Mouse (Mus musculus): ENCODE measurements around the gene Eml2.
"Not testable (repeated sequence)": the region's sequence is repeated elsewhere in the genome, so short reads cannot be mapped to it uniquely, and the experiment has no call there.

Eml2 gene

DNA sequence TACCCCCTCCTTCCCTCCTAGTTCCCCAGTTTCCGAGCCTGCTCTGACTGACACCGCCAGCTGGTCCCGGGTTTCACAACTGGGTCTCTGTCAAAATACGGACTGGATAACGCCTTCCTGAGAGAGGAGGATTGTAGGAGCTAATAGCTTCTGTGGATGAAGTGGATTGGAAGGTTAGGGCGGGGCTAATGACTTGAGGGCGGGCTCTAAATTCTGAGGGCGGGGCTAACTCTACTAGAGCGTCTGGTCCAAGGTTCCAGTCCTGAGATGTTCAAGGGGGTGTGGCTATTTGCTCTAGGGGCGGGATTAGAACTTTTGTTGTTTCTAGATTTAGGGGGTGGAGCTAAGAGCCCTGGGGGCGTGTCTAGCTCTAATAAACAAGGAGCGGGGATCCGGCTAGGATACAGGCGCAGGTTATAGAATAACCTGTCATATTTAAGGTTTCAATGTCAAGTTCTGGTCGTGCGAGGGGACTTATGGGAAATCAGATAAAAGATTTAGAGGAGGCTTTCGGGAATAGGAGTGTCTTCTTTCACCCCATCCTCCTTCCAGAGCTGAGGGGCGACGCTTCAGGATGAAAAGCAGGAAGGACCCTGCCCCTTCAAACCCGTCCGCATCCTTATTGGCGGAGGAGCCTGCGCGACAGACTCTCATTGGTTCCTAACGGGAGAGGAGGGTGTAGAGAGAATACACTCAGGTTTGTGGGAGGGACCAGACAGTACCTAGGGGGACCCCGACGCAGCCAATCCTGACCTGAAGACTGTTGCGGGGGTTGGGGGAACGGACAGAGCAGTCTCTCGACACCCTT, at the start of gene Eml2:
TSS of gene Eml2 (plus strand) at position 714 of the 808 bp plus-strand sequence.
- DNase-seq, result peak; percentile 84 to 91

DNA sequence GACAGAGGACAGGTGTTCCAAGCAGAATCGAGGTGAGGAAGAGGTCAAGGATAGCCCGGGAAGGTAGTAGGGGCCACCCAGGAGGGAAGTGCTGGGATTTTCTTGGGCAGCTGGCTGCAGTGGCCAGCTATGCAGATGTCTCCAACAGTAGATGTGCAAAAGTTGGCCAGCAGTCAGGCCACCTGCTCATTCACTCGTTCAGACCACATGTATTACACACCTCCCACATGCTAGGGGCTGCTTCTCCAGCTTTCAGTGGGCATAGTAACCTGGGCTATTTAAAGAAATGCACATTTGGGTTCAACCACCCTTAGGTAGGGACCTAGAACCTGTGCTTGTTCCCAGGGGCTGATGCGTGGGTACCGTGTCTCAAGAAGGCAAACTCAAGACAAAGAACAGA, 48.5 kb upstream of the Eml2 start:
- no peak for DNase-seq

DNA sequence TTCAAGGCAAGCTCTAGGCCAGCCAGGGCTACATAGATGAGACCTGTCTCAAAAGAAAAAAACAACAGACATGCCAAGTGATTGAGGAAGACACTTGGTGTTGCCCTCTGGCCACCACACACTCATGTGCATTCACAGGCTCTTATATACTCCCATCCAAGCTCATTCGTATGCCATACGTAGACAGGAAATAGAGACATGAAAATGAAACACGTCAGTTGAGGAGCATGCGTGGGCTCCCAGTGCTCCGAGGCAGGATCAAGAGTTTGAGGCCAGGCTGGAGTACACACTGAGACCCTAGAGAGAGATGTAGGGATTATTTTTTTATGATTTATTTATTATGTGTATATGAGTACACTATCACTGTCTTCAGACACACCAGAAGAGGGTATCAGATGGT, 46.8 kb upstream of the Eml2 start:
- no peak for DNase-seq

DNA sequence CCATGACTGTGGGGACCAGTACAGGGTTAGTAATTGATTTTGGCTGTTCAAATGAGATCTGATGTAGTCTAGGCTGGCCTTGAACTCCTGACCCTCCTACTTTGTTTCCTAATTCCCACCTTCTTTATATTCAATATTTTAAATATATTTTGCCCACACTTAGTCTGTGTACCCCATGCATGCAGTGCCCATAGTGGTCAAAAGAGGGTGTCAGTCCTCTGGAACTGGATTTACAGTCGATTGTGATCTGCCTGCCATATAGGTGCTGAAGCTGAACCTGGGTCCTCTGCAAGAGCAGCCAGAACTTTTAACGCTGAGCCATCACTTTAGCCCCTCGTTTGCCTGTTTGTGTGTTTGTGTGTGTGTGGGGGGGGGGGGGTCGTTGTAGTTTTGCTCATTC, 45.6 kb upstream of the Eml2 start:
- no peak for DNase-seq

DNA sequence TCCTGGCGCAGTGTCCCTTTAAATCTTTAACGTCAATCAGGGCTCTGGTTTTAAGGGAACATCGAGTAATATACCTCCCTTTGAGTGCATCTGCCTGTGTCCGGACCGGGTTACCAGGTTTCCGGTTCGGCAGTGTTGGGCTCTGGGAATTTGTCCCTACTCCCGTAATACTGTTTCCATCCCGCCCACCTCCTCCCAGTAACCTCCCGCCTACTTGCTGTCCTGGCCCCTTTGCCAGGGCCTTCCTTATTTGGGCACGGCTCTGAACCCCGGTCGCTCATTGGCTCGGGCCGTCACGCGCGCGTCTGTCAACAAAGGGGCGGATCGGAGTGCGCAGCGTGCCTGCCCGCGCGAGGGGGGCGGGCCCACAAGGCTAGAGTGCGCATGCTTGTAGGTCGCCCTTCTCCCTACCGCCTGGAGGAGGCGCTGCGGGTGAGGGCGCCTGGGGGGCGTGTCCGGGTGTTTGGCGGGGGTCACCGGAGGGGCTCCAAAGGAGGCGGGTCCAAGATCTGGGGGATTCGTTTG, 44.8 kb upstream of the Eml2 start:
- peak; percentile 94 to 97 for DNase-seq

DNA sequence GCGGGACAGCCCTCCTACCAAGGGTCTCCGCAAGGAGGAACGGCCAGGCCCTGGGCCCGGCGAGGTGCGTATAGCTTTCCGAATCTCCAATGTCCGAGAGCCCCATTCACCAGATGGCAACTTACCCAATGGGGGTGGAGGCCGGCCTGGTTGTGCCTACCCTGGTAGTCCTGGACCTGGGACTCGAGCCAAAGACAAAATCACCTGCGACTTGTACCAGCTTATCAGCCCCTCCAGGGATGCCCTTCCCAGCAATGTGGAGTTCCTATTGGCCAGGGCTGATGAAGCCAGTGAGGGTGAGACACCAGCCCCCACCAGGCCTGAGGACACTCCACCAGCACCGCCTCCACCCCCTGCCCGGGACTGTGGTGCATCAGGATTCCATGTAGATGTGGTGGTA, 40.1 kb upstream of the Eml2 start:
- peak in 1 of 2 experiments; percentile 28 for DNase-seq

DNA sequence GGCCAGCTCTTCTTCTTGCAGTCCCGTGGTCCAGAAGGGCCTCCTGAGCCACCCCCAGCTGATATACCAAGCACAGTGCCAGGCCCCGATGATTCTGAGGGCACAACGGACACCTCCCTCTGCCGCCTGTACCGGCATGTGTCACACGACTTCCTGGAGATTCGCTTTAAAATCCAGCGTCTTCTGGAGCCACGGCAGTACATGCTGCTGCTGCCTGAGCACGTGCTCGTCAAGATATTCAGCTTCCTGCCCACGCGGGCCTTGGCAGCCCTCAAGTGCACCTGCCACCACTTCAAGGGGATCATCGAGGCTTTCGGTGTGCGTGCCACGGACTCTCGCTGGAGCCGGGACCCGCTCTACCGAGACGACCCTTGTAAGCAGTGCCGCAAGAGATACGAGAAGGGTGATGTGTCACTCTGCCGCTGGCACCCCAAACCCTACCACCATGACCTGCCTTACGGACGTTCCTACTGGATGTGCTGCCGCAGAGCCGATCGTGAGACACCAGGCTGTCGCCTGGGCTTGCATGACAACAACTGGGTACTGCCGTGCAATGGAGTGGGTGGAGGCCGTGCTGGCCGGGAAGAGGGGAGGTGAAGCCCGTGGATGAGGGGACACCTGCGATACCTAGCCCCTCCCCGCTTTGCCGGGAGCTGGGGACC, 39.4 kb upstream of the Eml2 start:
- DNase-seq, result no peak

DNA sequence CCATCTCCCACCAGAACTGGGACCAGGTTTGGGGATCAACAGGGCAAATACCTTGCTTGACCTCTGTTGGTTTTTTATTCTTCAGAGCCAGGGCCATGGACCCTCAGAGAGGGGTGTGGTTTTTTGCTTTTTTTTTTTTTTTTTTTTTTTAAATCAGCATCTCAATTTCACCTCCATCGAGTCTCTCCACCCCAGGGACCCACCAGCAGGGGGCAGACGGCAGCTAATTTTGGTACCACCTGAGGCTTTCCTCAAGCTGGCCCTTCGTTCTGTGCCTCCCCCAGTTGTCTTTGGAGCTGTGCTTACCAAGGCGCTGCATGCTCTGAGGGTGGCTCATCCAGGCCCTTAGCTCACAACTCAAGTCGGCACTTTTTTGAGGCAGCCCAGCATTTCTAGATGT, 38.8 kb upstream of the Eml2 start:
- peak; percentile 44 to 49 for DNase-seq

DNA sequence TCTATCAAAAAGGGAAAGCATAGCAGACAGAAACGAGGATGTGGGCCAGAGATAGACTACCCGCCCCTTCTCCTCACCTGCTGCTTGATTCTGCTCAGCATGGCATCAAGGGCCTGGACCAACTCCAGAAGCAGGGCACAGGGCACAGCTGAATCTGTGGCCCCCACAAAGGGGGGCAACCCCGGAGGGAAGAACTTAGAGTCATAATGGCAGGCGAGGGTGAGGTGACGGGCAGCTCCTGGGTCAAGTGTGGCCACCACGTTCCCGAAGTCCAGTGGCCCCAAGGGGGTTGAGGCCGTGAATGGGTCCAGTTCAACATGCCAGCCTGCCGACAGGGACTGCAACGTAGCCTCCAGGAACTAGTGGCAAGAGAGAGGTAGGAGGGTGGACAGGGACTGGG, 29.4 kb upstream of the Eml2 start:
- no peak for DNase-seq

DNA sequence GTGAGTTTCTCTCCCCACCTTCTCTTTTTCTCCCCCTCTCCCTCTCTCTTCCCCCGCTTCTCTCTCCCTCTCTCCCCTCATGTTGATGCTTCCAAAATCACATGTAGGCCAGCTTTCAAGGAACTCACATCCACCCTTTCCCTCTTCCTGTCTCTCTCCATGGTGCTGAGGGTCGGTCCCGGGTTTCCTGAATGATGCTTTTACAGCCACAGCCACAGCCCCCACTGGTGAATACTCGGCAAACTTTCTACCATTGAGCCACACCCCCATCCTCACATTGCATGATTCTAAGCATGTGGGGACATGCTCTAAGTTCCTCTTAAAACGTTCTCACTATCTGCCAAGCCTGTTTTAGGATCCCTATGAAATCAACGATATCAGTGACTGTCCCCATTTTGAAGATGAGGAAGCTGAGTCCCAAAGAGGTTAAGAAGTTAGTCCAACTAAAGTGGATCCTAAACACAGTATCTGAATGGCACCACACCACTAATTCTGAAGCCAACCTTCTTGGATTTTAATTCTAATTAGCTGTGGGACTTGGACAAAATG, 28.6 kb upstream of the Eml2 start:
- DNase-seq, result no peak

DNA sequence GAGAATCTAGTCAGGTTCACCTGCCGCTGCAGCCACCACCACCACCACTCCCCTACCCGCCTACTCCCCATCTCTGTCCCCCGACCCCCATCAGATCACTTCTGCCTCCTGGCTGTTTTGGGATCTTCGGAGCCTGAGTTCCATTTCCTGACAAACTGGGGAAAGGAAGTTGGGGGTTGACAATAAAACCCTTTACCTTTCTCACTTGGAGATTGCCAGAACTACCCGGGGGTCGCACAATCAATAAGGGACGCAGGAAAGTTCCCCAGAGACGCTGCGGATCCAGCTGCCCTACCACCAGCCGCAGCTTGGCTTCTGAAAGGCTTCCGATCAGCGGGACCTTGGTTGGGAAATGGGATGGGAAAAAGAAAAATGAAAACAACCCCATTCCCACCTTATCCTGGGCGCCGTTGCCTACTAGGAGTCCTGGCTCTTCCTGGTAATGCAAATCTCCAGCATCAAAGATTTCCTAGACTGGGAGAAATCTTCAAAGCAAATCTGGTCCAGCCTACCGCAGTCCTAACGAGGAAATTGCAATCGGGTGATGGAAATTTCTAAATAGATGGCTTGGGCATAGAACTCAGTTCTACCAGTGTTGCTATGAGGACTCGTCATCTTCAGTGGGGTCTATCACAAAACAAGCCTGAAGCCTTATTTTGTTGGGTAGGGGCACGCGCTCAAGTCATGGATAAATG, 27.9 kb upstream of the Eml2 start:
- DNase-seq, result no peak

DNA sequence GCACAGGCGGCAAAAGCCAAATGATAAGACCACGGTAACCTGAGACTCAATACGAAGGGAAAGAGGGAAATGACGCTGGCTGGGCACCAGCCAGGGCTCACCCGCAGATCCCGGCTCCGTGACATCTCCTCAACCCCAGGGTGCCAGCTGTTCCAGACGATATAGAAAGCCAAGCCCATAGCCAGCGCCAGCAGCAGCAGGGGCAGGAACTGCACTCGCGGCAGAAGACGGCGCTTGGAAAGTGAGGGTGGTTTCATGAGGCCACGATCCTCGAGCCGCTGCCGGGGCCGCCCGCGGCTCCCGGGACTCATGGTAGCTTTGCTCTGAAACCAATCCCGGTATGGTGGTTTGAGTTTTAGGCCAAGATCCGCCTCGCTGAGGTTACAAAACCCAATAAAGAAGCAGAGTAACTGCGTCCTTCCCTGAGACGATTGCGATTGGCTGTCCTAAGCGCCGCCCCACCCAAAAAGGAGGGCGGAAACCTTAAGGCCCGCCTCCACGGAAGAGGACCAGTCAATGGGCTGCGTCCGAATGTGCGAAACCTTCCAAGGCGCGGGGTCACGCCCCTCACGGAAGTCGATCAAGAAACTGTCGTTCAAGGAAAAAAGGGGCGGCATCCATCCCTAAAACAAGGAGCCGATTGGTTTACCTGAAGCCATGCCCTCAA, 27.2 kb upstream of the Eml2 start, which contains the start of gene Qpctl:
TSS of gene Qpctl (minus strand) at position 417 of the 667 bp plus-strand sequence.
- DNase-seq, result peak; percentile 96 to 99

DNA sequence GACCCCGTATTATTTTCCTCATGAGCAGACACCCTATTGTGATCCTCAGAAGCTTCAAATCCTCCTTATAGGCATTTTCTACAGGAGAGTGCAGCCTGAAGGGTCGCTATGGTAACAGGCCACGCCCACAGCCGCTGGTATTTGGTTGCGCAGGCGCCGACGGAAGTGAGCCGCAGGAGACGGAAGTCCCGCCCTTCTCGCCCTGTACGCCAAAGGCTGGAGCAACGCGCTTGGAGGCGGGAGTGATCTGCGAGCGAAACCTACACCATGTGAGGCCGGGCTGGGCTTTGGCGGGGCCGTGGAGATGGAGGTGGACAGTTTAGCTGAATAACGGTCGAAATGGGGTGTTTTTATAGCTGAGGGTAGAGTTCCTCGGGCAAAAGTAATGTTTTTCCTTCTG, 26.6 kb upstream of the Eml2 start, which contains the start of gene Snrpd2:
TSS of gene Snrpd2 (plus strand) at position 97 of the 400 bp plus-strand sequence.
- peak; percentile 97 to 98 for DNase-seq

DNA sequence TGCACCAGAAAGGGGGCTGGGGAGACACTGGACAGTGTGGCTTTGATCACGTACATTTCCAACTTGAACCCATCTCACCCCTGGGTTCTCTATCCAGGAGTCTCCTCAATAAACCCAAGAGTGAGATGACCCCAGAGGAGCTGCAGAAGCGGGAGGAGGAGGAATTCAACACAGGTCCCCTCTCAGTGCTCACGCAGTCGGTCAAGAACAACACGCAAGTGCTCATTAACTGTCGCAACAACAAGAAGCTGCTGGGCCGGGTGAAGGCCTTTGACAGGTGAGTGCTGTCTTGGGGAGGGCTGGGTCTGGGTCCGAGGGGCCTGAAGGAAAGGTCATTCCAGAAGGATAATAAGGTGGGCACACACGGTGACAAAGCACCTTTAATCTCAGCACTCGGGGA, 25.1 kb upstream of the Eml2 start:
- not testable (repeated sequence) for DNase-seq

DNA sequence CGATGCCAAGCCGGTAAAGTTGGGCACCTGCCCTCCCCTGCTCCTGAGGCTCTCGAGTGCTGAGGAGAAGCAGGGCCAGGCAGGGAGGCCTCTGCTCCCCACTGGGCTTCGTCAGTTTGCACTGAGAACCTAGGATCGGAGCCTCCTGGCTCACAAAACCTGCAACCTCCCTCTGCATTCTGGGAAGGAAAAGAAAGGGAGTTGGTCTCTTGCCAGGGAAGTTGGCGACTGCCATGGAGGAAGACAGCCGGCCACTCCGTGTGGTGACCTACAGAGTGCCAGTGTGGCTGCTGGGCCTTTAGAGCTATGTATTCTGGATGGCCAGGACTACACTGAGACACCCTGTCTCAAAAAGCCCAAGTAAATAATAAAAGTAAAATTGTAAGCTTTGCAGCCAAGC, 21.4 kb upstream of the Eml2 start:
- no peak for DNase-seq

DNA sequence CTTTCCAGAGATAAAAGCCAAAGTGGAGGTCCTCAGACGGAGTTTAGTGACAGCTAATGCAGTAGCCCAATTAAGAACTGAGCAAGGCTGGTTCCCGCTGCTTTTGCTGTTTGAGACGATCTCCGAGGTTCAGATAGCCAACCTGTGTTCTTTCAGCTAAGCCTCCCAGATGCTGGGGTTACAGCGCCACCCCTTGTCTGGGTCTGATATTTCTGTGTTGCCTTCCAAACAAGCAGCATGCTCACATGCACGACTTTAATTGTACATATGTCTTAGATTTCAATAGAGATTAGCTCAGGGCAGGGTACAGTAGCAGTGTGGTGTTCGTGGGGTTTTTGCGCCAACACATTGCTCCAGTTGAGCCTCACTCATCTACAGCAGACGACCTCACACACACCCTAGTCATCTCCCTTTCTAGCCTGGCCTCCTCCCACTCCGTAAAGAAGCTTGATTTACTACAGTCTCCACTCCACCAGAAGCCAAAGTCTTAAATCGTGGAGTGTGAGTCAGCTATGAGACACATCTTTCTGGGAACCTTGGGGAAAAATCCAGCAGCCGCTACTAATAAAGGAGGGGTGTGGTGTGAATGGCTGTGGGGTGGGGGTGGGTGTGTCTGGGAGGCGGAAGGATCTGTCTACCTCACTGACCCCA, 20.3 kb upstream of the Eml2 start:
- DNase-seq, result peak in 1 of 2 experiments; percentile 25

DNA sequence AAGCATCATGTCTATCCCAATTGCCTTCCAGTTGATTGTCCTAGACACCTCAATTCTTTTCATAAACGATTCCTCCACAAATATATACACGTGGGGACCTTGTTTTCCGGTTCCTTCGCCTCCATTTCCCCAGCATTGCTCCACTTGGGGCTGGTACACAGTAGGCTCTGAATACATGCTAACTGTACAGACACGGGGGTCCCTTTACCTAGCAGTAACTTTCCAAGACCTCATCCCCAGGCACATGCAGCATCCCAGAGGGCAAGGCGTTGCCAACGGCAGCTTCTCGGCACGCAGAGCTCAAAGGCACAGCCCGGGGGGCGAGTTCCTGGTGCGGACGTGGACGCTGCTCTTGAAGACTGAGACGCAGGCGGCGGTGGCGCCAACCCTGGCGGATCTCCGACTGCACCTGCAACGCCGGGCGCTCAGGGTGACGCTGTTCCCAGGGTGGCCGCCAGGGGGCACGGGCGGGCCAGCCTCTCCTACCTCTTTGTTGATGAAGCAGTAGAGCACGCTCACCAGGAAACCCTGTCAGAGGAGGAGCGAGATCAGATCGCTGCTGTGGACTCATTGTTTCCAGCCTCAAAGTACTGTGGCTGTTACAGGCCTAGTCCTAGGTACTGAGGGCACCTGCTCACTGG, 18.9 kb upstream of the Eml2 start:
- peak; percentile 95 to 97 for DNase-seq

DNA sequence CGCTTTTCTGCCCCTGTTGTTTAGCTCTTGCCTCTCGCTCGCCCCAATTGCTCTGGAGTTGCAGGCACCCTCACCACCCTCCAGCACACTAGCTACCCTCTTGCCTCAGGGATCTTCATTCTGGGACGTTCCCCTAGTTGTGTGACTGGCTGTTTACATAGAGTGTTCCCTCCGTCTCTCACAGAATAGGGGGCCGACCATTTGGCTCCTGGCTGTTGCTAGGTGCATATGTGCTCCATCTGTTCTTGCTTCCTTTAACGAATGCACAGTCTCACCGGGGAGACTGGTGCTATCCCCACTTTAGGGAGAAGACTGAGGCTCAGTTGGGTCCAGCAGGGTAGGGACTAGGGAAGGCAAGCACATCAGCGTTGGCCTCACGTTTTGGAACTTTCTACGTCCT, 17.6 kb upstream of the Eml2 start:
- no peak for DNase-seq

DNA sequence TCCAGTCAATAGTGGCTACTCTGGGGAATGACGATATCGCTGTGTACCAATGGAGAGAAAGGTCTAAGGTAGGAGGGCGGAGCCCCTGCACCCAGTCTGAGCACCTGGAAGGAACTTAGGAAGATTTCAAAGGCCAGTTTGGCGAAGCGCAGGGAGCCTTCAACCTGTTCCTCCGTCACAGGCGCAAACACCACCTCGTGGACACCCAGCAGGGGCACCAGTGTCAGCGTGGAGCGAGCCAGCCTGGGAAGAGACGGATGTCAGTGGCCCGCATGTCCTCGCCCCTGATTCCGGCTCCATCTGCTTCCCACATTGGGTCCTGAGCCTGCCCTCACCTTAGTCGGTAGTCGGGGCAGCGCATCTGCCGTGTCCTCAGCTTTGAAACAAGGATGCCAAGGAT, 16.8 kb upstream of the Eml2 start:
- peak in 1 of 2 experiments; percentile 25 for DNase-seq

DNA sequence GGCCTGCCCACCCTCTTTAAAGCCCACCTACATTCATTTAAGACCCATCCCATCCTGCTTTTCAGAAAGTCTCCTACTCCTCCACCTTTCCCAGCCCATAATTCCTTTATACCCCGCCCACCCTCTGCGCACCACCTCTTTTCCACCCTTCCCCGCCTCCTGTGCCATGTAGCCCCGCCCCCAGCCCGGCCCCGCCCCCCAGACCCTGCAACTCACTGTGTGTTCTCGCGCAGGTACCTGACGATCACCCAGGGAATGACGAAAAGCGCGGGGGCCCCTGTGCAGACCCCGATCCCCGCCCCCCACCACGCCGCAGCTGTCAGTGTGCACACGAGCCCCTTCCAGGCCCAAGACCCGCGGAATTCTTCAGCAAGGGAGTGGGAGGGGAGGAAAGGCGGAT, 16.1 kb upstream of the Eml2 start:
- no peak for DNase-seq

DNA sequence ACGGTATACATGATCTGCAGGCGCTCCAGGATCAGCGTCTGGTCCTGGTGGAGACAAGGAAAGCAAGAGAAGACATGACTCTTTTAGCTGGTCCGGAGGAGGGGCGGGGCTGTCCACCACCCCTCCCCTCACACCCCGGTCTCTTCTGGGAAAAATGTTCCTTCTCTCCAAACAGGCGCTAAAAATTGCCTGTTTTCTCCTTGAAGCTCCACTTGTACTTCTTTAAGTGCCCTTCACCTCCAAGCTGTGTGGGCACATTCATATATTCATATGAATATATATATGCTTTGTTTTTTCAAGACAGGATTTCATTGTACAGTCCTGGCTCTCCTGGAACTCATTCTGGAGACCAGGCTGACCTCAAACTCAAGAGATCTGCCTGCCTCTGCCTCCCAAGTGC, 13.3 kb upstream of the Eml2 start:
- DNase-seq, result no peak
